Mouse (Mus musculus): ENCODE measurements around the gene Kat2a. TPM values are rescaled to one million over a fixed set of nuclear protein-coding genes. Genes with fewer than 3 reads are reported as not detected.
"Not testable (repeated sequence)": the region's sequence is repeated elsewhere in the genome, so short reads cannot be mapped to it uniquely, and the experiment has no call there.

The Kat2a gene
- polyA plus RNA-seq, 1 experiment, result 25.9 TPM

- H3K27ac ChIP-seq (ENCODE audit: insufficient read depth, low read depth, low read length), result no peak overlapping the region
- H3K4me1 ChIP-seq (ENCODE audit: control insufficient read depth, insufficient read depth, low read length), result no peaks in the 10 kb centered on the region
- no peak for DNase-seq
- H3K27me3 ChIP-seq (replicated peaks; ENCODE audit: control insufficient read depth, insufficient read depth, low read length), result no peaks in the 10 kb centered on the region
- TF ChIP-seq CTCF (conservative IDR thresholded peaks at IDR 0.05; ENCODE audit: insufficient read depth, insufficient read length, low read depth, low read length) (no peak), POLR2A (IDR thresholded peaks at IDR 0.05; ENCODE audit: low read depth, low read length) (no peak)
- H3K4me3 ChIP-seq (ENCODE audit: insufficient read depth, low read depth, low read length), result no peak overlapping the region
- H3K36me3 ChIP-seq (ENCODE audit: control insufficient read depth, insufficient read depth, low read length), result no peaks in the 10 kb centered on the region
- WGBS, result 77% methylated on average over 7 of the region's 7 CpGs
Measured at GRCm38 (mm10) chr11:100677810-100678209, 34.5 kb downstream of the Kat2a start.

GRCm38 (mm10) chr11:100673169-100673568 lies 39.1 kb downstream of the Kat2a start:
- 8% methylated on average over 23 of the region's 23 CpGs for WGBS
- Histone ChIP-seq H3K4me3 (ENCODE audit: insufficient read depth, low read depth, low read length) (no peak overlapping the region), H3K4me1 (ENCODE audit: control insufficient read depth, insufficient read depth, low read length) (no peaks in the 10 kb centered on the region), H3K27ac (ENCODE audit: insufficient read depth, low read depth, low read length) (no peak overlapping the region), H3K27me3 (replicated peaks; ENCODE audit: control insufficient read depth, insufficient read depth, low read length) (no peaks in the 10 kb centered on the region), H3K36me3 (ENCODE audit: control insufficient read depth, insufficient read depth, low read length) (no peaks in the 10 kb centered on the region)
- TF ChIP-seq POLR2A (IDR thresholded peaks at IDR 0.05; ENCODE audit: low read depth, low read length) (no peak), CTCF (conservative IDR thresholded peaks at IDR 0.05; ENCODE audit: insufficient read depth, insufficient read length, low read depth, low read length) (no peak)
- peak; percentile 13 for DNase-seq

- TF ChIP-seq POLR2A (IDR thresholded peaks at IDR 0.05; ENCODE audit: low read depth, low read length) (no peak), CTCF (conservative IDR thresholded peaks at IDR 0.05; ENCODE audit: insufficient read depth, insufficient read length, low read depth, low read length) (no peak)
- WGBS, result 75% methylated on average over 2 of the region's 2 CpGs
Measured at GRCm38 (mm10) chr11:100671956-100672355, 40.3 kb downstream of the Kat2a start.

GRCm38 (mm10) chr11:100671049-100671448 lies 41.2 kb downstream of the Kat2a start:
- no peak for TF ChIP-seq POLR2A (IDR thresholded peaks at IDR 0.05; ENCODE audit: low read depth, low read length)
- no peak for TF ChIP-seq CTCF (conservative IDR thresholded peaks at IDR 0.05; ENCODE audit: insufficient read depth, insufficient read length, low read depth, low read length)
- no peak overlapping the region for H3K4me3 ChIP-seq (ENCODE audit: insufficient read depth, low read depth, low read length)
- 91% methylated on average over 1 of the region's 1 CpGs for WGBS
- H3K4me1 ChIP-seq (ENCODE audit: control insufficient read depth, insufficient read depth, low read length), result no peaks in the 10 kb centered on the region
- DNase-seq, result no peak
- H3K27me3 ChIP-seq (replicated peaks; ENCODE audit: control insufficient read depth, insufficient read depth, low read length), result no peaks in the 10 kb centered on the region
- no peak overlapping the region for H3K27ac ChIP-seq (ENCODE audit: insufficient read depth, low read depth, low read length)
- H3K36me3 ChIP-seq (ENCODE audit: control insufficient read depth, insufficient read depth, low read length), result no peaks in the 10 kb centered on the region

More at GRCm38 (mm10) chr11:100671956-100672355, 40.3 kb downstream of the Kat2a start:
- DNase-seq, result no peak
- H3K27ac ChIP-seq (ENCODE audit: insufficient read depth, low read depth, low read length), result no peak overlapping the region
- H3K4me1 ChIP-seq (ENCODE audit: control insufficient read depth, insufficient read depth, low read length), result no peaks in the 10 kb centered on the region
- no peaks in the 10 kb centered on the region for H3K27me3 ChIP-seq (replicated peaks; ENCODE audit: control insufficient read depth, insufficient read depth, low read length)
- no peaks in the 10 kb centered on the region for H3K36me3 ChIP-seq (ENCODE audit: control insufficient read depth, insufficient read depth, low read length)
- no peak overlapping the region for H3K4me3 ChIP-seq (ENCODE audit: insufficient read depth, low read depth, low read length)

- WGBS, result 46% methylated on average over 10 of the region's 10 CpGs
- no peak overlapping the region for H3K27ac ChIP-seq (ENCODE audit: insufficient read depth, low read depth, low read length)
- DNase-seq, result no peak
- TF ChIP-seq POLR2A (IDR thresholded peaks at IDR 0.05; ENCODE audit: low read depth, low read length), result no peak
- no peak for TF ChIP-seq CTCF (conservative IDR thresholded peaks at IDR 0.05; ENCODE audit: insufficient read depth, insufficient read length, low read depth, low read length)
- H3K36me3 ChIP-seq (ENCODE audit: control insufficient read depth, insufficient read depth, low read length), result no peaks in the 10 kb centered on the region
- no peaks in the 10 kb centered on the region for H3K27me3 ChIP-seq (replicated peaks; ENCODE audit: control insufficient read depth, insufficient read depth, low read length)
- no peaks in the 10 kb centered on the region for H3K4me1 ChIP-seq (ENCODE audit: control insufficient read depth, insufficient read depth, low read length)
- no peak overlapping the region for H3K4me3 ChIP-seq (ENCODE audit: insufficient read depth, low read depth, low read length)
Measured at GRCm38 (mm10) chr11:100659806-100660205, 52.5 kb downstream of the Kat2a start.

GRCm38 (mm10) chr11:100656458-100656857 lies 55.8 kb downstream of the Kat2a start:
- no peak for DNase-seq
- no peaks in the 10 kb centered on the region for H3K4me1 ChIP-seq (ENCODE audit: control insufficient read depth, insufficient read depth, low read length)
- no peak overlapping the region for H3K4me3 ChIP-seq (ENCODE audit: insufficient read depth, low read depth, low read length)
- 26% methylated on average over 6 of the region's 6 CpGs for WGBS
- TF ChIP-seq CTCF (conservative IDR thresholded peaks at IDR 0.05; ENCODE audit: insufficient read depth, insufficient read length, low read depth, low read length) (no peak), POLR2A (IDR thresholded peaks at IDR 0.05; ENCODE audit: low read depth, low read length) (no peak)
- no peaks in the 10 kb centered on the region for H3K36me3 ChIP-seq (ENCODE audit: control insufficient read depth, insufficient read depth, low read length)
- H3K27ac ChIP-seq (ENCODE audit: insufficient read depth, low read depth, low read length), result no peak overlapping the region
- H3K27me3 ChIP-seq (replicated peaks; ENCODE audit: control insufficient read depth, insufficient read depth, low read length), result no peaks in the 10 kb centered on the region

- H3K27ac ChIP-seq (ENCODE audit: insufficient read depth, low read depth, low read length); DNase-seq; H3K4me3 ChIP-seq (ENCODE audit: insufficient read depth, low read depth, low read length); H3K4me1 ChIP-seq (ENCODE audit: control insufficient read depth, insufficient read depth, low read length); H3K36me3 ChIP-seq (ENCODE audit: control insufficient read depth, insufficient read depth, low read length); H3K27me3 ChIP-seq (replicated peaks; ENCODE audit: control insufficient read depth, insufficient read depth, low read length): not testable (repeated sequence)
- 0 out of 2 replicates have a peak, but pooled peaks have one; percentile 16 for TF ChIP-seq CTCF (conservative IDR thresholded peaks at IDR 0.05; ENCODE audit: insufficient read depth, insufficient read length, low read depth, low read length)
- WGBS, result 53% methylated on average over 3 of the region's 3 CpGs
Measured at GRCm38 (mm10) chr11:100655589-100655988, 56.7 kb downstream of the Kat2a start.

Other genes with a start within 250 kb of the Kat2a start
- 2.3 and 3.3 TPM in 2 replicates for gene Klhl11, start 239.7 kb downstream of the Kat2a start, polyA plus RNA-seq (2012; rRNA removed)
- 181 and 191 TPM in 2 replicates for gene Acly, start 184.5 kb downstream of the Kat2a start, polyA plus RNA-seq (2012; rRNA removed)
- 0.84 and 1.4 TPM in 2 replicates for gene Ttc25, start 166.9 kb downstream of the Kat2a start, polyA plus RNA-seq (2012; rRNA removed)
- gene Cnp, start 137.6 kb downstream of the Kat2a start, polyA plus RNA-seq (2012; rRNA removed), result 10.5 and 13.5 TPM in 2 replicates
- gene Nkiras2, start 93.2 kb downstream of the Kat2a start, polyA plus RNA-seq (2012; rRNA removed), result 60.5 and 63.1 TPM in 2 replicates
- gene Dnajc7, start 92.3 kb downstream of the Kat2a start, polyA plus RNA-seq (2012; rRNA removed), result 30.0 and 45.6 TPM in 2 replicates
- gene Zfp385c, start 20.0 kb downstream of the Kat2a start, polyA plus RNA-seq (2012; rRNA removed), result 0.14 and 0.34 TPM in 2 replicates
- 3.7 and 6.2 TPM in 2 replicates for gene Dhx58, start 8.2 kb downstream of the Kat2a start, polyA plus RNA-seq (2012; rRNA removed)
- gene Hspb9, start 1.4 kb upstream of the Kat2a start, polyA plus RNA-seq (2012; rRNA removed), result 0.48 and 0.49 TPM in 2 replicates
- 445 and 472 TPM in 2 replicates for gene Rab5c, start 25.8 kb upstream of the Kat2a start, polyA plus RNA-seq (2012; rRNA removed)
- gene Kcnh4, start 47.5 kb upstream of the Kat2a start, polyA plus RNA-seq (2012; rRNA removed), result 0.04 and 0.08 TPM in 2 replicates
- gene Hcrt, start 50.5 kb upstream of the Kat2a start, polyA plus RNA-seq (2012; rRNA removed), result not detected in 2 replicates
- gene Ghdc, start 58.5 kb upstream of the Kat2a start, polyA plus RNA-seq (2012; rRNA removed), result 30.4 and 31.8 TPM in 2 replicates
- gene Stat5b, start 138.3 kb upstream of the Kat2a start, polyA plus RNA-seq (2012; rRNA removed), result 23.2 and 24.0 TPM in 2 replicates
- 15.8 and 16.6 TPM in 2 replicates for gene Stat5a, start 146.9 kb upstream of the Kat2a start, polyA plus RNA-seq (2012; rRNA removed)
- 55.5 and 57.2 TPM in 2 replicates for gene Stat3, start 227.1 kb upstream of the Kat2a start, polyA plus RNA-seq (2012; rRNA removed)

Data from kidney, adult 2 months (tissue).